Mouse (Mus musculus) forebrain, embryonic 15.5 days (tissue): ENCODE results near the gene Mlx. TPM values are rescaled to one million over a fixed set of nuclear protein-coding genes. Genes with fewer than 3 reads are reported as not detected.

Source experiments
- ATAC-seq: fragments of 200-750 bp; cut with Nextera tagmentation; replicated peaks from 2 replicates; pipeline ENCODE4 v1.8.0; 2017; ENCODE audit warnings: mild to moderate bottlenecking, moderate TSS enrichment, moderate library complexity
- H3K27ac ChIP-seq: fragments of 300-500 bp; sonication (generic); replicated peaks from 2 replicates; pipeline ENCODE4 v1.5.1; 2015; ENCODE audit warnings: mild to moderate bottlenecking, inconsistent platforms
- H3K27me3 ChIP-seq: fragments of 300-500 bp; sonication (generic); 2 replicates; pipeline ENCODE4 v1.6.1; 2015; ENCODE audit warnings: inconsistent platforms
- H3K36me3 ChIP-seq: fragments of 300-500 bp; sonication (generic); 2 replicates; pipeline ENCODE4 v1.6.1; 2015; ENCODE audit warnings: mild to moderate bottlenecking, inconsistent platforms
- H3K4me1 ChIP-seq: fragments of 300-500 bp; sonication (generic); 2 replicates; pipeline ENCODE4 v1.6.1; 2015; ENCODE audit warnings: inconsistent platforms
- H3K4me2 ChIP-seq: fragments of 300-500 bp; sonication (generic); replicated peaks from 2 replicates; pipeline ENCODE4 v1.6.1; 2015; ENCODE audit warnings: mild to moderate bottlenecking, inconsistent platforms
- H3K4me3 ChIP-seq: fragments of 300-500 bp; sonication (generic); 2 replicates; pipeline ENCODE4 v1.5.1; 2015; ENCODE audit warnings: mild to moderate bottlenecking, inconsistent platforms
- H3K9ac ChIP-seq: fragments of 300-500 bp; sonication (generic); replicated peaks from 2 replicates; pipeline ENCODE4 v1.6.1; 2015; ENCODE audit warnings: mild to moderate bottlenecking, inconsistent platforms
- H3K9me3 ChIP-seq: fragments of 300-500 bp; sonication (generic); 2 replicates; pipeline ENCODE4 v1.6.1; 2016; ENCODE audit warnings: inconsistent platforms
- WGBS: fragments of 180-500 bp; shearing (Covaris S2); methylation state at CpG from one replicate; pipeline ENCODE4 v1.1.7; 2015; ENCODE audit warnings: mixed read lengths; 5-methylcytosine and 5-hydroxymethylcytosine counted together
- microRNA-seq: library from miRNA; unstranded; fragments of <30 nt; microRNA quantifications from one replicate; pipeline ENCODE4, GENCODE M21; 2016
- polyA plus RNA-seq: library from polyadenylated mRNA; unstranded; fragments of >200 nt; fragmentation: Nextera tagmentation; extraction: Ambion mirVana; gene quantifications from 2 replicates; pipeline ENCODE4 v1.2.1, GENCODE M21; 2015

Gene Mlx
- polyA plus RNA-seq, 1 experiment from 2014 or later = 92.9 TPM

DNA sequence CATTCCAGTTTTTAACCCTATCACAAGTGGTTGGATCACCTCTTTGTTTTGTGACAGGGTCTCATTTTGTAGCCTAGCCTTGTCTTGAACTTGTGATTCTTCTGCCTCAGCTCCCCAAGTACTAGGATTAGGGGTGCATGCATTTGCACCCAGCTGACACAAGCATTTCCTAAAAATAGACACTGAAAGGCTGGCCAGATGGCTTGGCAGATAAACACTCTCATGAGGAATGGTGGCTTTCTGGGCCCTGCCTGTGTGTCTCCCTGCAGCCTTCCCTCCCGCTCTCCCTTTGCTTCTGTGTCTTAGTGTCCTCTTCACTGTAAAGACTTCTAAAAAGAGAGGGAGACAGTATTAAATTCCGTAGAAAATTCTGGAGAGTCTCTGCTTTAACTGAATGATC lies 44.1 kb downstream of the Mlx start:
- Histone ChIP-seq H3K4me3 (no peak overlapping the region), H3K27ac (no peak overlapping the region), H3K9ac (no peak overlapping the region), H3K4me2 (no peak overlapping the region), H3K4me1 (no peaks in the 10 kb centered on the region), H3K27me3 (no peaks in the 10 kb centered on the region), H3K9me3 (no peaks in the 10 kb centered on the region), H3K36me3 (peaks cover 7% of the 10 kb centered on the region)
- 72% methylated on average over 2 of the region's 2 CpGs for WGBS
- no peak for ATAC-seq

DNA sequence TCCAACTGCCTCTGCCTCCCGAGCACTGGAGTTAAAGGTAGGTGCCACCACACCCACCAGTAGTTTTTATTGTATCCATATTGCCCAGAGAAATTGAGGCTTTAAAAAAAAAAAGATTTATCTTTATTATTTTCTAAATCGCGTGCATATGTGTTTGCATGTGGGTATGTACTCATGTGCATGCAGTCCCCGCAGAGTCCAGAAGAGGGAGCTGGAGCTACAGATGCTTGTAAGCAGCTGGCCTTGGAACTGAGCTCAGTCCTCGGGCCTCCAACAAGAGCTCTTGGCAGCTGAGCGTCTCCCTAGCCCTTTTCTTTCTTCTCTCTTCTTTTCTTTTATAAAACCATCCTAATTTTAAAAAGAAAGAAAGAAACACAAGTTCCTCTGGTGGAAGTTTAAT lies 44.6 kb downstream of the Mlx start:
- 84% methylated on average over 6 of the region's 6 CpGs for WGBS
- Histone ChIP-seq H3K9me3 (no peaks in the 10 kb centered on the region), H3K36me3 (peaks cover 2% of the 10 kb centered on the region), H3K27me3 (no peaks in the 10 kb centered on the region), H3K27ac (no peak overlapping the region), H3K4me3 (no peak overlapping the region), H3K4me2 (no peak overlapping the region), H3K4me1 (no peaks in the 10 kb centered on the region), H3K9ac (no peak overlapping the region)
- ATAC-seq = no peak

DNA sequence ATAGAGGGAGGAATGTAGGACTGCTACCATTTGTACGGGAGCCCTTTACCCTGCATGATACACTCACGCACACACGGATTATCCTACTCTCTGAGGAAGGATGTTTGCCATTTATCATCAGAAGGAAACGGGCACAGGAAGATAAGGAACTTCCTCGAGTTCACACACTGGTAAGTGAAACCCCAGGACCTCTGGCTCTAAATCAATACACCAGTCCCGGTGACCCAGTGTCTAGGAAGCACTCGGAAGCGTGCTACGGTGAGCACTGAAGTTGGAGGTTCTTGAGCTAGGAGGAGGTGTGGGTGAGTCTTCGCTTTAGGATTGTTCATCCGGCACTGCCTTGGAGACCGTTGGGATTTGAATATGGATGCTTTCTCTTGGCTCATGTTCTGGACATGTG lies 46.0 kb downstream of the Mlx start:
- no peaks in the 10 kb centered on the region for H3K9me3 ChIP-seq
- no peaks in the 10 kb centered on the region for H3K4me1 ChIP-seq
- ATAC-seq = no peak
- H3K4me2 ChIP-seq = no peak overlapping the region
- H3K9ac ChIP-seq = no peak overlapping the region
- no peaks in the 10 kb centered on the region for H3K36me3 ChIP-seq
- H3K27me3 ChIP-seq = no peaks in the 10 kb centered on the region
- WGBS = 86% methylated on average over 12 of the region's 12 CpGs
- no peak overlapping the region for H3K4me3 ChIP-seq
- H3K27ac ChIP-seq = no peak overlapping the region

DNA sequence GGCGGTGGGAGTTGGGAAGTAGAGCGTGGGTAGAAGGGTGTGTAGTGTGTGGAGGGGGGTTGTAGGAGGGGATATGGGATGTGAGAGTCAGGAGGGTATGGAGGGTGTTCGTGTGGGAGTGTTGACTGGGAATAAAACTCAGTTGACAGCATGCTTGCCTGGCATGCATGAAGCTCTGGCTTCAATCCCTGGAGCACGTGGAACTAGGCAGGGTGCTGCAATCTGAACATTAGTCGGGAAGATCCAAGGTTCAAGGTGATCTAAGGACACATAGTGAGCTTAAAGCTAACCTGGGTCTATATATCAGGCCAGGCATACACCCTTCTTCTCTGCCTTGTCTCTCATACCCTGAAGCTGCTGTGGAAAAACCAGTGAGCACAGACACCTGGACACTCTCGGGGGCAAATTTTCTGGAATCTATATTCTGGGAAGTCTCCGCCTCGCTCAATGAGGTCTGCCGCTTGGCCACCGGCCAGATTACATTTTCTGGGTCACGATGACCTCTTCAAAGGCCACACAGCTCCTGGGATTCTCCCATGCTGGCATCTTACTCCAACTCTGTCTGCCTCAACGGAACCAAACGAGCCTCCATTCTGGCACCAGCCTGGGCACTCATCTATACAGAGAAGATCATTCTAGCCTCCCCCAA lies 47.3 kb downstream of the Mlx start:
- Histone ChIP-seq H3K27ac (no peak overlapping the region), H3K9ac (no peak overlapping the region), H3K4me2 (no peak overlapping the region), H3K4me3 (no peak overlapping the region), H3K27me3 (no peaks in the 10 kb centered on the region), H3K36me3 (no peaks in the 10 kb centered on the region), H3K4me1 (peaks cover 5% of the 10 kb centered on the region; the same call in 1 of the 2 replicates), H3K9me3 (no peaks in the 10 kb centered on the region)
- no peak for ATAC-seq
- WGBS = 74% methylated on average over 13 of the region's 13 CpGs

DNA sequence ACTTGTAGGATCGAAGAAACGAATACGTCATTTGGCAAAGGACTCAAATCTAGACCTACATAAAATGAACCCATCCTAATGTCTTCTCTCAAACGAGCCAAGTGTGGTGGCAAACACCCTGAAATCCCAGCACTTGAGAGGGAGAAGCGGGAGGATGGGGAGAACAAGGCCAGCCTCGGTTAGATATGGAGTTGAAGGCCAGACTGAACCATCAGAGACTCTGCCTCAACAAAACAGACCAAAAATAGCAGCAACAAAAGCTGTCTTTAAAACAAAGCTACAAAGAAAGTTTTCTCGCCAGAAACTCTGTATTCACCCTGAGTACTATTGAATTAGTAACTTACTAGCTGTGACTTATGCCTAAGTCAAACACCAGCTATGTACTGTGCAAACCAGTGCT lies 49.9 kb downstream of the Mlx start:
- Histone ChIP-seq H3K4me2 (no peak overlapping the region), H3K4me3 (no peak overlapping the region), H3K27ac (no peak overlapping the region), H3K36me3 (no peaks in the 10 kb centered on the region), H3K9me3 (no peaks in the 10 kb centered on the region), H3K4me1 (peaks cover 13% of the 10 kb centered on the region), H3K27me3 (no peaks in the 10 kb centered on the region), H3K9ac (no peak overlapping the region)
- no peak for ATAC-seq
- WGBS = 78% methylated on average over 7 of the region's 7 CpGs

DNA sequence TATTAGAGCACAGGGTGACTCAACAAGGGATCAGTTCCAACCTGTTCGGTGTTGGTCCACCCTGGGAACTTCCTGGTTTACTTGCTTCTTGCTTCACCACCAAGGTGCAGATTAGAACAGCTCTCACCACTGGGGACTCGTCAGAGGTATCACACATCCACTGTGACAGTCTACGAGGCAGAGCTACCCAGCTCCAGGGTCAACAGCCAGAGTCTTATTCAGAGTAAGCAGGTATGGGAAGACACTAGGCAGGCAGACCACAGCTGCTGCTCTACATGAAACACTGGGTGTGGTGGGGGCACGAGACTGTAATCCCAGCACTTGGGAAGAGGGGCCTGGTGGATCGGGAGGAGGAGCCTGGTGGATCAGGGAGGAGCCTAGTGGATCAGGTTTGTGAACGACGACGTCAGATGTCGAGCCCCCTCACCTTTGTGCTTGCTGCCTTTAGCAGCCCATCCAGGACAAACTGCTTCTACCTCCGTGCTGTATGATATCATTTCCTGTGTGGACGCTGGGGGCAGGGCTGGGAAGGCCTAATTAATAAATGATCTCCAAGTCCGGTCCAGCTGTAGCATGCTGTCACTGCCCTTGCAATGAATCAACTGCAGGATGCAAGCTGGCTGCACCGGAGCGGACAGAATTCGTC lies 51.6 kb downstream of the Mlx start:
- Histone ChIP-seq H3K4me2 (peak overlapping the region; percentile 22; the same call in 1 of the 2 replicates), H3K9me3 (no peaks in the 10 kb centered on the region), H3K27ac (no peak overlapping the region), H3K9ac (peak overlapping the region; percentile 11; the same call in 1 of the 2 replicates), H3K4me3 (peak overlapping the region; percentile 5; the same call in 1 of the 2 replicates), H3K36me3 (no peaks in the 10 kb centered on the region), H3K27me3 (no peaks in the 10 kb centered on the region), H3K4me1 (peaks cover 16% of the 10 kb centered on the region)
- whole genome bisulfite sequencing = 22% methylated on average over 15 of the region's 15 CpGs
- ATAC-seq = no peak

DNA sequence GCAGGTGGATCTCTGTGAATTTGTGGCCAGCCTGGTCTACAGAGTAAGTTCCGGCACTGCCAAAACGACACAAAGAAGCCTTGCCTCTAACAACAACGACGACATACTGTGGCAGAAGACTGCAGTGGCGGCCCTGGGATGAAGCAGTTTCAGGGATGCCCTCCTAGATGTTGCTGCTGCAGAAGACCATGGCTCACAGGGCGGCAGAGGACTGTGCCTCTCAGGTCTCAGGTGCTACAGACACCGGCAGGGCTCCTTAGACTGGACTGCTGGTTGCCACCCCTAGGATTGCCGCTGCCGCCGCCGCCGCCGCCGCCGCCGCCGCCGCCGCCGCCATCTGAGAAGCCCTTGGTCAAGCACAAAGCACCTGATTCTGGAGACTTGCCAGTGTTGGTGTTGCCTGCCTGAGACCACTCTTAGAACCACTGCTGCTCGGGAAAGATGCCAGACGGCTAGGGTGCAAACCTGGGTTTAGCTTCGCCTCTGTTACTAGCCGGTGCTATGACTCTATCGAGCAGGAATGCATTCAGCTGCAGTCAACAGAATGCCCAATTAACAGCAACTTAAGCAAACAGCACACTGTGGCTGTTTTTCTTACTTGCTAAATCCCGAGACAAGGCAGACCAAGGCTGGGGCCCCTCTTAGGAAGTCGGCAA lies 53.2 kb downstream of the Mlx start:
- H3K4me3 ChIP-seq = peak overlapping the region; percentile 32
- H3K27me3 ChIP-seq = no peaks in the 10 kb centered on the region
- H3K9me3 ChIP-seq = no peaks in the 10 kb centered on the region
- H3K9ac ChIP-seq = peak overlapping the region; percentile 53
- H3K4me2 ChIP-seq = peak overlapping the region; percentile 45
- peak overlapping the region; percentile 57 for H3K27ac ChIP-seq
- 26% methylated on average over 27 of the region's 27 CpGs for WGBS
- ATAC-seq = peak; percentile 59; the same call in 1 of the 2 replicates
- H3K4me1 ChIP-seq = peaks cover 20% of the 10 kb centered on the region
- no peaks in the 10 kb centered on the region for H3K36me3 ChIP-seq

DNA sequence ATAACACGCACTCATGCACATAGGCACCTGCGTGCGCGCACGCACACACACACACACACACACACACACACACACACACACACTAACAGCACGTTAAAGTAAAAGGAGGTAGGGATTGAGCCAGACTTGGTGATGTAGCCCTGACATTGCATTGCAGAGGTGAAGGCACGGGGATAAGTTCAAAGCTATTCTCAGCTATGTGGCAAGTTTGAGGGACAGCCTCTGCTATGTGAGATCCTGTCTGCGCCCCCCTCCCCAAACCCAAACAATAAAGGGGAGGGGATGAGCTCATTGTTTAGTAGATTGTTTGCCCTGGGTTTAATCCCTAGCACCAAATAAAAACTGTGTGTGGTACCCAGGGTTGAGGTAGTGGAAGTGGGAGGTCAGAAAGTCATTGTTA lies 54.0 kb downstream of the Mlx start:
- H3K4me3 ChIP-seq = no peak overlapping the region
- no peak overlapping the region for H3K9ac ChIP-seq
- no peaks in the 10 kb centered on the region for H3K27me3 ChIP-seq
- WGBS = 65% methylated on average over 8 of the region's 8 CpGs
- H3K4me2 ChIP-seq = no peak overlapping the region
- H3K27ac ChIP-seq = no peak overlapping the region
- peaks cover 21% of the 10 kb centered on the region for H3K4me1 ChIP-seq
- H3K36me3 ChIP-seq = no peaks in the 10 kb centered on the region
- ATAC-seq = no peak
- H3K9me3 ChIP-seq = no peaks in the 10 kb centered on the region

Small RNA genes within 50 kb of the gene (microRNA-seq; reads per million reads assigned to microRNA genes)
- gene Gm27626 = not detected

Other genes with a start within 250 kb of the Mlx start
- gene Stat5b, start 236.6 kb upstream of the Mlx start, polyA plus RNA-seq = 11.4 and 13.3 TPM in 2 replicates
- 0.71 and 1.0 TPM in 2 replicates for gene Stat5a, start 227.9 kb upstream of the Mlx start, polyA plus RNA-seq
- 31.1 and 32.3 TPM in 2 replicates for gene Stat3, start 147.7 kb upstream of the Mlx start, polyA plus RNA-seq
- 29.4 and 30.1 TPM in 2 replicates for gene Cavin1, start 116.4 kb upstream of the Mlx start, polyA plus RNA-seq
- gene Atp6v0a1, start 77.8 kb upstream of the Mlx start, polyA plus RNA-seq = 84.3 and 84.6 TPM in 2 replicates
- 7.9 and 8.1 TPM in 2 replicates for gene Naglu, start 17.3 kb upstream of the Mlx start, polyA plus RNA-seq
- 0.17 and 0.27 TPM in 2 replicates for gene Hsd17b1, start 8.9 kb upstream of the Mlx start, polyA plus RNA-seq
- 47.8 and 52.7 TPM in 2 replicates for gene Coasy, start 4.7 kb upstream of the Mlx start, polyA plus RNA-seq
- 40.5 and 45.0 TPM in 2 replicates for gene Psmc3ip, start 8.2 kb downstream of the Mlx start, polyA plus RNA-seq
- gene Retreg3, start 32.6 kb downstream of the Mlx start, polyA plus RNA-seq = 25.1 and 27.7 TPM in 2 replicates
- gene Tubg1, start 32.7 kb downstream of the Mlx start, polyA plus RNA-seq = 96.1 and 97.7 TPM in 2 replicates
- 31.2 and 32.8 TPM in 2 replicates for gene Tubg2, start 68.6 kb downstream of the Mlx start, polyA plus RNA-seq
- 0.77 and 0.98 TPM in 2 replicates for gene Cntnap1, start 83.2 kb downstream of the Mlx start, polyA plus RNA-seq
- 5.8 and 6.5 TPM in 2 replicates for gene Plekhh3, start 84.1 kb downstream of the Mlx start, polyA plus RNA-seq
- 0.14 and 0.19 TPM in 2 replicates for gene Ccr10, start 88.2 kb downstream of the Mlx start, polyA plus RNA-seq
- 19.6 and 21.4 TPM in 2 replicates for gene Ezh1, start 139.2 kb downstream of the Mlx start, polyA plus RNA-seq
- 53.4 and 61.3 TPM in 2 replicates for gene Ramp2, start 158.8 kb downstream of the Mlx start, polyA plus RNA-seq
- gene Vps25, start 166.4 kb downstream of the Mlx start, polyA plus RNA-seq = 87.7 and 92.9 TPM in 2 replicates
- 4.8 and 5.5 TPM in 2 replicates for gene Wnk4, start 173.3 kb downstream of the Mlx start, polyA plus RNA-seq
- gene Cntd1, start 191.7 kb downstream of the Mlx start, polyA plus RNA-seq = 1.4 and 1.5 TPM in 2 replicates
- gene Coa3, start 191.8 kb downstream of the Mlx start, polyA plus RNA-seq = 208 and 211 TPM in 2 replicates
- gene Becn1, start 215.0 kb downstream of the Mlx start, polyA plus RNA-seq = 186 and 200 TPM in 2 replicates
- gene Psme3, start 228.9 kb downstream of the Mlx start, polyA plus RNA-seq = 129 and 140 TPM in 2 replicates
- gene Aoc2, start 237.8 kb downstream of the Mlx start, polyA plus RNA-seq = 2.1 and 2.2 TPM in 2 replicates
- gene Aoc3, start 243.3 kb downstream of the Mlx start, polyA plus RNA-seq = 0.05 TPM in 1 of 2 replicates, not detected in the other